Mouse (Mus musculus) CD4-positive naive resting alpha-beta T cell, adult 57 days (primary cell): ENCODE results near the gene Ctps. TPM values are rescaled to one million over a fixed set of nuclear protein-coding genes. Genes with fewer than 3 reads are reported as not detected.

Source experiments
- total RNA-seq: library from RNA; stranded (reverse); gene quantifications from one replicate; pipeline ENCODE4 v1.2.4, GENCODE M21; 2023

Gene Ctps
- total RNA-seq = 17.7 TPM

DNA sequence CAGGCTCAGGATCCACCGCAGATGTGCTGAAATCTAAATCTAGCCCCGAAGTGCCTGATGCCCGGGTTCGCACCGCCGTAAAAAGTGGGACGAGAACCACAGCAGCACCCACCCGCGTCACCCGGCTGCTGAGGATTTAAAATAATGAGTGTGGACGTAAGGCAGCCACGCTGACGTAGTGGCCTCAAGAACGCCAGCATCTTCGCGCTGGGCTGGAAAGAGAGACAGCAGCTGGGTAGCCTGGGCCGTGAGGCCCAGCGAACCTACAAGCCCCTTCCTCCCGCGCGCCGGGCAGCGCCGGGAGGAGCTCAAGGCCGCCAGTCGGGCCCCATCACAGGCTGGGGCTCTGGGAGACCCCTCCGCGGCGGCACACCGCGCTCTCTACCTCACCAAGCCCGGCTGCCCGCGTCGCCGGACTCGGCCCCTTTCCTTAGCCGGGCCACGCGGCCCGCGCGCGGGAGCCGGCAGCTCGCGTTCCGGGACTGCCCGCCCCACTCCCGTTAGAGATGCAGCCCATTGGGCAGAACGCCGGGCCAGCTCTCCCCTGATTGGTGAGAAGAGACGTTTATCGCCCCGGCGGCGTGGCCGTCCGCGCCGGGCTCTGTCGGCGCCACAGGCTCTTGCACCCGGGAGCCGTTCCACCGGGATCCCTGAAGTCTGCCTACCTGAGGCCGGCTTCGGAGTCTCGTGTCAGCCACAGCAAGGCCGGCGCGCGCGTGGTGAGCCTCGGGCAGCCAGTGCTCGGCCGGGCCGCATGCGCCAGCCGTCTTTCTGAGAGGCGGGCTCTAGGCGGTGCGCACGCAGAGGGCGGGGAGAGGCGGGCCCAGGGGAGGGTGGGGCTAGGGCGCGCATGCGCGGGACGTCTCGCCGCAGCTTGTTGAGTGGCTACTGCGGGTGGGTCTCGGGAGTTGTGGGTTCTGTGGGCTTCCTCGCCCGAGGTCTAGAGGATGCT is at the start of gene Ctps:
Ctps (minus strand) TSS at position 791 of the 952 bp plus-strand sequence.

DNA sequence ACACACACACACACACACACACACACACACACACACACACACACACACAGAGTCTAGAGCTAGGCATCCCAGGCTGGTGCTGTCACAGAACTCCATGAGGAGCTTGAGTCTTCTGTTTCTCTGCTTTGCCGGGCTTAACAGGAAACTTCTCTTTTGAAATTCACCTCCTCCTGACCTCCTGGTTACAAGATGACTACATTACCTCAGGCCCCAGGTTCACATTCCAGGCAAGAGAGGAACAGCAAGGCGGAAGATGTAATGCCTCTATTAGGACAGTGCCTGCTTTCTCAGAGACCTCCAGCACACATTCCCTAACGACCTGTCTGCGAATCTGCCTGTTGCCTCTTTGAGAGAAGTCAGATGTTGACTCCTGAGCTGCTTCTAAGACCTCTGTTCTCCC is 18.4 kb upstream of the Ctps start, which contains the start of gene Gm8439:
Gm8439 (plus strand) TSS at position 301 of the 400 bp plus-strand sequence.

DNA sequence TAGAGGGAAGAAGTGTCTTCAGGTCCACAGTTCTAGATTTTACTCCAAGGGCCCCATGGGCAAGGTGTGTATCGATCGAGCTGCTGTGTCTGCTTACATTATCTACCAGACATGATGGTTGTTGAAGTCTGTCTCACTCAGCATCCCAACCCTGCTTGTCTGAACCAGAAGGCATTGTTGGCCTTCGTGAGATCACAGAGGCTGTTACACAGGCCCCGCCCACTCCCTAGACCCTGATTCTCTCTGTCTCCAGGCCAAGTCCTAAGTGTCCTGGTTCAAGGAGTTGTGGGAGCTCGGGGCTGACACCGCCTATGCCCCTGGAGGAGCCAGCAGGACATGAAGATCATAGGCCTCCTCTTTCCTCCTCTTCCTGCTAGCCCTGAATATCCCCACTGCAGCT is 38.1 kb downstream of the Ctps start, which contains the start of gene Slfnl1:
Slfnl1 (plus strand) TSS at position 246 of the 400 bp plus-strand sequence.

Other genes with a start within 250 kb of the Ctps start
- 33.8 TPM for gene Scmh1, start 165.0 kb downstream of the Ctps start, total RNA-seq
- gene Slfnl1, start 38.0 kb downstream of the Ctps start, total RNA-seq = 0.98 TPM
- not detected for gene Gm8439, start 18.5 kb upstream of the Ctps start, total RNA-seq
- gene Cited4, start 96.3 kb upstream of the Ctps start, total RNA-seq = 0.95 TPM
- gene Kcnq4, start 178.3 kb upstream of the Ctps start, total RNA-seq = not detected